Mouse (Mus musculus): Measurements from ENCODE around the gene Btbd35f29.
"Not testable (repeated sequence)": the region's sequence is repeated elsewhere in the genome, so short reads cannot be mapped to it uniquely, and the experiment has no call there.

GRCm38 (mm10) chrX:31162638-31163037 is 45.2 kb downstream of the Btbd35f29 start:
- not testable (repeated sequence) for TF ChIP-seq POLR2A (IDR thresholded peaks at IDR 0.05; ENCODE audit: control insufficient read depth, low read depth, low read length); CTCF (IDR thresholded peaks at IDR 0.05; ENCODE audit: control insufficient read depth, insufficient read depth, insufficient replicate concordance, low read depth, low read length)

Data from testis, adult 2 months (tissue).